Mouse (Mus musculus): ENCODE measurements around the gene Jkamp.
A peak's percentile ranks its signal among the peaks of the same experiment; 100 is the strongest.
"Not testable (repeated sequence)": the region's sequence is repeated elsewhere in the genome, so short reads cannot be mapped to it uniquely, and the experiment has no call there.

Gene Jkamp

GRCm38 (mm10) chr12:72085329-72086165 is at the start of gene Jkamp, which contains the start of gene L3hypdh:
Jkamp (plus strand) TSS chr12:72085589.
L3hypdh (minus strand) TSS chr12:72085439.
- DNase-seq (ENCODE audit: inconsistent ontology term): peak; percentile 100

DNA sequence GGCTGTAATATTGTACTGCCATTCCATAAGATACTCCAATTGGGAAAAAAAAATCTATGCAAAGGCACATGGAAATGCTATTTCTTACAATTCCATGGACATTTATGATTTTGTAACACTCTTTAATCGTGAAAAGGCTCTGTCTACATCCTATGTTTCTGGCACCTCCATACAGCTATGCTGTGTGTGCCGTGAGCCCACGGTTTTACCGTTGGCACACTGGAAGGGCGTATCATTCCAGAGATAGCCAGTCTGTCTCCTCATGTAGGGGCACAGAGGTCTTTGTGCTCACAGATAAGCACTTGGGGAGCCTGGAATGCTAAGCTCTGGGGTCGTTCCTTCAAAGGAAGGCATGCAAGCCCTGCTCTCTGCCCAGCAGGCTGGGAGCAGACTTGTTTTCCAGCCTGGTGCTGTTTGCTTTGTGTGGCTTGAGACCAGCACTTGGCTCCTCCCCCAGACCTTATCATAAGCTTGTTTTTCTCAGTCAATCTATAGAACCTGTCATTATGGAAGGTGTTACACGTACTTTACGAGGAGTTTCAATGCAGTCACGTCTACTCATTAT is 49.2 kb upstream of the Jkamp start:
- no peak for DNase-seq (ENCODE audit: inconsistent ontology term)

GRCm38 (mm10) chr12:72037049-72037448 is 48.3 kb upstream of the Jkamp start:
- no peak for DNase-seq (ENCODE audit: inconsistent ontology term)

DNA sequence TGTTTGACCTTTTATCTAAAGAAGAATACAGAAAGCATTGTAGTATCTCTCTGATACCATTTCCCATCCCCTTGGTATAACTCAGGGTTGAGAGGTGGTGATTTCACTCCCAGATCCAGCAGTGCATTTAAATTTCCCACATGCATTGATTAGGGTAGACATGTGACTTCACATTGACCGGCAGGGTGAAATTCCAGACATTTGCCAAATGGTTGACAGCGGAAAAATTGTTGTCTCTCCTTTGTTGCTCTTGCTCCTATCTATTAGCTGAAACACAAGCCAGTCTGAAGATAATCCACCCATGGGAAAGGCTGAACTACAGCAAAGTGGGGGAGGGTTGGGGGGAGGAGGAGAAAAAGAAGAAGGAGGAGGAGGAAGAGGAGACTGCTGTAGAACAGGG is 46.5 kb upstream of the Jkamp start:
- peak; percentile 72 for DNase-seq (ENCODE audit: inconsistent ontology term)

- peak; percentile 82 for DNase-seq (ENCODE audit: inconsistent ontology term)
Observed at GRCm38 (mm10) chr12:72039501-72039900, 45.9 kb upstream of the Jkamp start.

GRCm38 (mm10) chr12:72041238-72041637 is 44.2 kb upstream of the Jkamp start:
- DNase-seq (ENCODE audit: inconsistent ontology term): no peak

DNA sequence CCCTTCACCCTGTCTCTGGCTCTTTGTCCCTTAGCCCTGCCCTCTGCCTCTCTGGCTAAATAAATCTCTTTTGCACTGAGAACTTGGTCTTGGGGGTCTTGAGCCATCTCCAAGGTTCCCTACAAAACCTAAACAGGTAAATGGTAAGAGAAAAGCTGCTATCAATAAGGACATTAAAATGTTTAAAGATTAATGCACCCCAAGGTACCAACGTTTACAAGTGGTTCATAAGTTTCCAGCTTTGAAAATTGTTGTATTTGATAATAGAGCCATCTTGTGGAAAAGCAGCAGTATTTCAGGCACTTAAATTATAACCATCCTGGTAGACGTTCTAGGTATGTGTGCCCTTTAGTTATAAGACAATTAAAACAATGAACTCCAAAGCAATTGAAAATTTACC is 37.9 kb upstream of the Jkamp start:
- DNase-seq (ENCODE audit: inconsistent ontology term): peak; percentile 51

DNA sequence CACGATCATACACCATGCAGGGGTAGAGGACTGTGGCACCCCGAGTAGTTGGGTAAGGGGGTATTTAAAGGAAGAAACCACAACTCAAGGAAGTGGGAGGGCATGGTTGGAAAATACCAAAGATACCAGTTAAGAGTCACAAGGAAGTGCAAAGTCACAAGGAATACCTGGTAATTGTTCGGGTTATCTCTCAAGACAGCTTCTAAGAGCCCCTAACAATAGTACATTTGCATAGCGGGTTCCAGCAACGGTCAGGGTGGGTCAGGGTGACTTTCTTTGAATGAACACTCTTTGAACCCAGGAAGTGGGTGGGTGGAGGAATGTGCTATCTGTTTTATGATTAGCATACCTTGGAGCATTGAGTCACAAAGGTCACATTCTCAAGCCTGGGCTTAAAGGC is 35.2 kb upstream of the Jkamp start:
- DNase-seq (ENCODE audit: inconsistent ontology term): not testable (repeated sequence)

GRCm38 (mm10) chr12:72050821-72051220 is 34.6 kb upstream of the Jkamp start:
- no peak for DNase-seq (ENCODE audit: inconsistent ontology term)

DNA sequence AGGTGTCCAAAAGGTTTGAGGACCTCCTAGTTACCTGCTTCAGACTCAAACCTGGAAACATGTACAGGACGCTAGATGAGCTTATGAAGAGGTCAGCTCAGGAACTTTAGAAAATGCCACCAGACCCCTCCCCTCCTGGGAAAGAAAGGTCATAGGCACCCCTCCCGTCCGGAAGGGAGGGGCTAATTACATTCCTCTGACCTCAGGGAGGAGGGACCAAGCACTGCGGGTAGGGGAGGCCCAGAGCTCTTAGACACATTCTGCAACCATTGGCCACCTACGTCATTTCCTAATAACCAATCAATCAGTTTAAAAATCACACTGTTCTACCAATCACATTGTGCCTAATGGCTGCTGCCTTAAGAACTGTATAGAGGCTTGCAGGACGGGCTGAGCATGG is 32.8 kb upstream of the Jkamp start:
- DNase-seq (ENCODE audit: inconsistent ontology term): no peak

DNA sequence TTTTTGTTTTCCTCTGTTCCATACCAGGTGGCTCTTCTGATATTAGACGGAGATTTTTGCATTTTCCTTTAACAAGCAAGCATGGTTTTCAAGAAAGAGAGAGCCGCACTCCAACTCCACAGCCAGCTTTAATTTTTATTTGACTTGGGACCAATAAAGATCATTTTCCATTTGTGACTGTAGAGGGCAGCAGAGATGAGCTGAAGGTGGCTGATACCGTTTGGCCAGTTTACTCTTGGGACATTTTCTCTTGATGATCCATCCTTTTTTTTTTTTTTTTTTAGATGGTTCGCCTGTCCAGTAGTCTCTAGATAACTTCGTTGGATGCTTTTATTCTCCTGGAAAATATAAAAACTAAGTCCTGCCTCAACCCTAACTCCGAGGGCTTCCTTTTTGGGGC is 32.1 kb upstream of the Jkamp start:
- DNase-seq (ENCODE audit: inconsistent ontology term): no peak

DNA sequence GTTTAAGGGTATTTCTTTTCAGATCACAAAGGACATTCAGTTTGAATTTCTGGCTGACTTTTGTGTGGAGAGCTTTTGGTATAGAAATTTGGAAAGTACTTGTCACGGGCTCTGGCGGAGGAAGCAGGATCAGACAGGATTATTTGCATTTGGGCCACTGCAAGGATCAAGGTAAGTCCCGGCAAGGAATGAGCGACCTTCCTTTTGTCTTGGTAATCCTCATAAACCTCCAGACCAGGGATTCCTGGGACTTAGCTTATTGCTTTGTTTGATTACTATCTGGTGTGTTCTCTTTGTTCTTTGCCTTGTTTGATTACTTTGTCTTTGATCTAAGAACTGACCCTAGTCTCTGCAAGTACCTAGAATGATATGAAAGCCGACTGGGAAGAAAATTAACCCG is 31.5 kb upstream of the Jkamp start:
- DNase-seq (ENCODE audit: inconsistent ontology term): no peak

DNA sequence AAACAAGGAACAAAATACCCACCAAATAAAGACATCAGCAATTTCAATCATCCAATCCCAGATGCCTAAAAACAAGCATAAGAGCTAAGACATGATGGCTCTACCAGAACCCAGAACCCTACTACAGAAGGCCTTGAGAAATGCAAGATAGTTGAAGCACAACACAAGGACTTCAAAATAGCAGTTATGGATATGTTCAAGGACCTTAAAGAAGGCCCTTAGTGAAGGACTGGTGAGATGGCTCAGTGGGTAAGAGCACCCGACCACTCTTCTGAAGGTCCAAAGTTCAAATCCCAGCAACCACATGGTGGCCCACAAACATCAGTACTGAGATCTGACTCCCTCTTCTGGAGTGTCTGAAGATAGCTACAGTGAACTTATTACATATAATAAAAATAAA is 27.6 kb upstream of the Jkamp start:
- DNase-seq (ENCODE audit: inconsistent ontology term): no peak

DNA sequence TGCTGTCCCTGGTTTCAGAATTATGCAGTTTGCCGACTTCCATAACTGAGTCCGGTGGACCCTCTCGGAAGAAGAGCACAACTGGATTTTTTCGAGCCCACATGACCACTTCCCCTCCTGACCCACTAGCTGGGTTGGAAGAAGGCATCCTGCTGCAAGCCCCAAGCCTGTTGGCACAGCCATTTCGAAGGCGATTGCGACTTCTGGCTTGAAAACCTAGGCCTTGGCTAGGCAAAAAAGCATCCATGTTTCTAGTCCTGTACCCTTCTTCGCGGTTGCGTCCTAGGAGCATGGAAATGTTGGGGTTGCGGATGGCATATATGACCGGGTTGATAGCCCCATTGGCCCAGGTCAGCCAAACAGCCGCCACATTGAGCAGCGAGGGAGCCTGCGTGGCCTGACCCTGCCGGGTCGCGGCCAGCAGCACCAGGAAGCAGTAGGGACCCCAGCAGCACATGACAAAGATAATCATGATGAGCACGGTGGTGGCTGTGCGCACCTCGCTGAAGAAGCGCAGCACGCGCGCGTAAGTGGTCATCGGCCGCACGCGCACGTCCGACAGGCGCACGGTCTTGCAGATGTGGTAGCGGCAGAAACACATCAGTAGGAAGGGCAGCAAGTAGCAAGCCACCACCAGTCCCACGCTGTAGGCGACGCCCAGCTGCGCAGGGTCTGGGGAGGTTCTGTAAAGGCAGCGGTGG is 15.6 kb upstream of the Jkamp start:
- DNase-seq (ENCODE audit: inconsistent ontology term): no peak

DNA sequence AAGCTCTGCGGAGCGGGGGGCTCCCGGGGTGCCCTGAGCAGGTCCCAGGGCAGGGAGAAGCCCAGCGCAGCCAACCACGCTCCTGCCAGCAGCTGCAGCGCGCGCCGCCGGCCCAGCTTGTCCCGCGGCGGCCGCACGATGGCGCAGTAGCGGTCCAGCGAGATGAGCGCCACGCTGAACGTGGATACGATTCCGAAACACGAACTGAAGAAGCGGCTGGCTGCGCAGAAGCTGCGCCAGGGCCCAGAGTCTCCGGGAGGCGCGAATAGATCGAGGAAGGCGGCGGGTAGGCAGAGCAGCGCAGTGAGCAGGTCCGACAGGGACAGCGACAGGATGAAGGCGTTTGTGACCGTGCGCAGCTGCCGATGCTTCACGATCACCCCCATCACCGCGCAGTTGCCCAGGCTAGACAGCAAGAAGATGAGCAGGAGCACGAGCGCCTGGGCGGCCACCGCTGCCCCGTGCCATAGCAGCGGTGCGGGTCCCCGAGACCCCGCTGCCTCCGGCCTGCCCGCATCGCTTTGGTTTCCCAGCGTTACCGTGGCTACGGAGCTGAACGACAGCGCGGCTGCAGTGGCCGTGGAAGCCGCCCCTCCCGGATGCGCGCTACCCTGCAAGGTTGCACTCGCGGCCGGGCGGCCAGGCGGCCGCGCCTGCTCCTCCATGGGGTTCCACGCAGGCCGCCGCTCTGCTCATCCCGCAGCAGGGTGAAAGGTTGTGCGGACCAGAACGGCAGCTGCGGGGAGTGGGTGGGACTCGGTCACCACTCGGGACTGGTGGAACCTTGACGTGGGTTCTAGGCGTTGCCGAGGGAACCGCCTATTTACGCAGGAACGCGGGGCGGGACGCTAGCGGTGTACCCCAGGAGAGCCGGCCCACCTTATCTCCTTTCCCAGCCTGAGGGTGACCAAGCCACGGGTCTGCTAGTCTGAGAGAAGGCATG is 14.8 kb upstream of the Jkamp start, which contains the start of gene Gpr135:
Gpr135 (minus strand) TSS at position 799 of the 943 bp plus-strand sequence.
- peak; percentile 89 for DNase-seq (ENCODE audit: inconsistent ontology term)

- no peak for DNase-seq (ENCODE audit: inconsistent ontology term)
Observed at GRCm38 (mm10) chr12:72078248-72078647, 7.1 kb upstream of the Jkamp start.

DNA sequence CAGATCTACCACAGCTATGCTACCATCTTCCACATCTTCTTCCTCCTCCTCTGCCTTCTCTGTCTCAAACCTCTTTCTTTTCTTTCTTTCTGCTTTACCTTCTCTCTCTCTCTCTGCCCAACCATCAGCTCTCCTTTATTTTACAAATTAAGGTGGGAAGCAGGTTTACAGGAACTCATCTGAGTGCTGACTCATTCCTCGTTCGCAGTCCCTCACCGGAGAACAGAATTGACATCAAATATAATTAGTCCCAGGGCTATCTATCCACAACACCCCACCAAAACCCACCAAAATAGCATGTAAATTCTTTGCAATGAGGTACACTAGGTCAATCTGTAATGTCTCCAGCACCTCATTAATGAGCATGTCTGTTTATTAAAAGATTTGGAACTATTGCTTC is 3.4 kb upstream of the Jkamp start:
- no peak for DNase-seq (ENCODE audit: inconsistent ontology term)

GRCm38 (mm10) chr12:72082370-72082769 is 3.0 kb upstream of the Jkamp start:
- peak; percentile 3 for DNase-seq (ENCODE audit: inconsistent ontology term)

DNA sequence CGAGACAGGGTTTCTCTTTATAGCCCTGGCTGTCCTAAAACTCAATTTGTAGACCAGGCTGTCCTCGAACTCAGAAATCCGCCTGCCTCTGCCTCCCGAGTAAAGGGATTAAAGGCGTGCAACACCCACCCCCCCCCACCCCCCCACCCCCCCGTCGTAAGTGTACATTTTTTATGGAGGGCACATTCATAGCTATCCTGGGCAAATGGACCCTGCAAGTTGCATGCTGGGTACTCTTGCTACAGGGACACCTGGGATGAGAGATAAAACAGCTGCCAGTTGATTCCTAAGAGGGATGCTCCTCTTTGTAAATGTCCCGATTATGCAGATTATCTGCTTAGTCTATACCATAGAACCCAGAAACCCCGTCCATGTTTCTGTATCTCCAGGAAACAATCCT is 2.1 kb upstream of the Jkamp start:
- DNase-seq (ENCODE audit: inconsistent ontology term): no peak

DNA sequence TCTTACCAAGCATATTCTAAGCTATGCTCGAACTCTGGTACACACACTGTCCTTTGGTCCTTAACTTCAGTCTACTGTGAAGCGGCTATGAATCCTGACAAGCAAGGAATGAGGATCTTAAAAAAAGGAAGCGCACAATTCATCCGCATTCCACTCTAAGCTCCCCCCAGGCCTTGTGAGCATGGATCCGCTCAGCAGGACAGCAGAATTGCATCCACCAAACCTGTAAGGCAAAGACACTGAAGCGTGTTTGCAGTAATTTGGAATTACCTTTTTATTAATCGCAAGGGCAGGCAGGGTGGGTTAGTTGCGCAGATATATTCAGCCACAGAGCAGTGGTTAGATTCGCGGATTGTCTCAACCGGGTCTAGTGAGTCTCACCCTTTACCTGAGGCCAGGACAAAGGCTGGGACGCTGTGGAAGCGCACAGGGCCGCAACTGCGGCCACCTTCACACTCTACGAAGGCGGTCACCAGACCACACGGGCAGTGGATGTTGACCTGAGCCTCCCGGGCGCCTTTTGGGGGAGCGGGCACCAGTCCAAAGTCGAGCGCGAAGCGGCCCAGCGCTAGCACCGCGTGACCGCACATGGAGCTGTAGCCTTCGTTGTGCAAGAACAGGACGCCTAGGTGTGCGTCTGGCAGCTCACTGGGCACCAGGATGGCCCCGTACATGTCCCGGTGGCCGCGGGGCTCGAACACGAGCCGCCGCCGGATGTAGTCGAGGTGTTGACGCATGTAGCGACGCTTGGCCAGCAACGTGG is 947 bp upstream of the Jkamp start:
- DNase-seq (ENCODE audit: inconsistent ontology term): peak; percentile 36

DNA sequence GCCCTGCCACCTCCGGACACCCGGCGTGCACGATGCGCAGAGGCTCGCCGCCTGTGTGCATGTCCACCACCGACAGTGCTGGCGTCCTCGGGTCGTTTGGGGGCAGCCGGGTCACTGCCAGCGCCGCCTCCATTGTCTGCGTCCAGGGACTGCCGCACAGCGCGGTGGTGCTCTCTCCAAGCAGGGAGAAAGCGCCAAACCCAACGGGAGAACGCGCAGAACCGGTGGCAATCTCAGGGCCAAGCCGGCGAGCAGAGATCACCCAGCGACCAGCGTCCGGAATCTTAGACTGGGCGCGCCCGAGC is 413 bp upstream of the Jkamp start:
- DNase-seq (ENCODE audit: inconsistent ontology term): no peak
